Mouse (Mus musculus) small intestine, adult 2 months (tissue): ENCODE results near the gene Asb11.

Source experiments
- CTCF ChIP-seq: fragments of 200-500 bp; IDR thresholded peaks from 2 replicates; pipeline ENCODE4 v1.5.1; 2012; ENCODE audit warnings: low read depth, mild to moderate bottlenecking, control low read depth, inconsistent platforms, low read length, moderate library complexity, mixed read lengths; ENCODE audit not compliant: insufficient replicate concordance, insufficient read length; ENCODE audit errors: extremely low read depth
- POLR2A ChIP-seq: fragments of 200-500 bp; IDR thresholded peaks from 2 replicates; pipeline ENCODE4 v1.6.1; 2012; ENCODE audit warnings: low read depth, mild to moderate bottlenecking, control low read depth, inconsistent platforms, low read length, moderate library complexity

DNA sequence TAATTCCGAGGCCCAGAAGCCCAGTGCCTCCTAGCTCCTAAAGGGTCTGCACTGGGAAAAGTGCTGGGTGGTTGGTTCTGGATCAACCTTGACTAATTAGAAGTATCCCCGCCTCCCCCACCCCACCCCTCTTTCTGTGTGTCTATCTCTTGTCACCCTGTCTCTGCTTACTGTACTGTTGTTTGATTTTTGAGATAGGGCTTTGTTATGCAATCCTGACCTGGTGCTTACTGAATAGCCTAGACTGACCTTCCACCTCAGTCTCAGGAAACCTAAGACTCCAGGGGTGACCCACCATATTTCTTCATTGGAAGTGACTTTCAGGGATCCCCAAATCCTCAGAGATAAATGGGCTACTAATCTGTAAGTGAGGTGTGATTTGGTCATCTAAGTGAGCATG lies 65.5 kb downstream of the Asb11 start:
- TF ChIP-seq CTCF (no peak), POLR2A (no peak)
